Mouse (Mus musculus): ENCODE results near the gene Cx3cl1.

Cx3cl1 gene

DNA sequence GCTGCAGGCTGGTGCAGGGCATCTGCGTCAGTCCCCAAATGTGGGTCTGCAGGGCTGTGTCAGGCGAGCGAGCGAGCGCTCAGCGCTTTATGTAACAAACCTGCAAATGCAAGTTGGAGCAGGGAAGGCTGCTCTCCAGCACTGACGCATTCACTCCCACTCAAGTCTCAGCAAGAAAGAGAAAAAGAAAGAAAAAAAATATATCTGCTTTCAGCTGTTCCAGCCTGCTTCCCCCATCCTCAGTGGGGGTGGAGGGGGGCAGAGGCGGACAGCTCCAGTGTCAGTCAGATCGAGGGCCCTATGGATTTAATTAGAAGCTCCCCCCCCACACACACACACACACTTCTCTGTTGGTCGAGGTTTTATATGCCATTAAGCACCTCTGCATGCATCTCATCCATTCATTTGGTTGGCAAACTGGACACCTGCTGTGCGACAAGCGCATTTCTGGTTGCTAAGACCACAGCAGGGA is 1.9 kb downstream of the Cx3cl1 start:
- DNase-seq (ENCODE audit: low spot score in 2 of 2), result no peak

DNA sequence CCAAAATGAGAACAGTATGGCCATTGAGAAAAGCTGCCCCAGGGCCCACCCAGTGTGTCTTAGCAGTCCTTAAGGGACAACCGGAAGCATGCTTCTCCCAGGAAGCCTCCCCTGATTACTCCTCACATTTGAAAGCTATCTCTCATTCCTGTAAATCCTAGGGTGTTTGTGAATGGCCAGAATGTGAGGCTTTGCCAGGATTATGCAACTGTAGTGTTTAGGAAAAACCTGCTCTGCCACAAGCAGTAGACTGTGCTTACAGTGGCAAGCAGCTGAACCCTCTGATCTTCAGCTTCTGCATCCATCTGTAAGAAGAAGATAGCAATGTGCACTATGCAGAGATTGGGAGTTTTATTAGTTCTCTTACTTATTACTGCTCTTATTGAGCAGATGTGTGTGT is 2.8 kb downstream of the Cx3cl1 start:
- no peak for DNase-seq (ENCODE audit: low spot score in 2 of 2)

DNA sequence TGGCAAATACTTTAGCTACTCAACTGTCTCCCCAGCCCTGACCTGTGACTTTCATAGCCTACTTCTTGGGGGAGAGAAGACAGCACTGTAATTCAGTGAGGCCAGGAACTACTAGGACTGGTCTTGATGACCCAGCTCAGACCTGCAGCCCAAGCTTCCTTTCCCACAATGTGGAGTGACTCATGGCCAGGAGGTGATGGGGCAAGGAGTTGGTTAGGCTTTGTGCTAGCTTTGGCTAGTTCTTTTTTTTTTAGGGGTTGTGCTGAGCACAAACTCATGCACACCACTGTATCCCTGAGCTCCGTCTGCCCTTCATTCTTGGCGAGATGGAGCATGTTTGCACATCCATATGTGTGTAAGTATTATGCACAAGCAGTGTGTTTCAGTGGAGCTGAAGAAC is 4.5 kb downstream of the Cx3cl1 start:
- no peak for DNase-seq (ENCODE audit: low spot score in 2 of 2)

DNA sequence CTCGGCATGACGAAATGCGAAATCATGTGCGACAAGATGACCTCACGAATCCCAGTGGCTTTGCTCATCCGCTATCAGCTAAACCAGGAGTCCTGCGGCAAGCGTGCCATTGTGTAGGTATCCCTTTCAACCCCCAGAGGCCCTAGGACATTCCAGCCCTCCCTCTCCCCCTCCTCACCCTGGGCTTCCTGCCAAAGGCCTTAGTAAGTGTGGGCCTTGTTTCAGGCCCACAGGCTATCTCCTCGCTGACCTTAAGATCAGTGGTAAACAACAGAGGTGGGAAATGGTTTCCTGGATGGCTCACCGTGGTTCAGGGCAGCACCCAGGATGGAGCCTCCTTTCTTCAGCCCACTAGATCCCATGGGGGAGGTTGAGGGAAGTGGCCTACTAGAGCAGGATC is 6.2 kb downstream of the Cx3cl1 start:
- DNase-seq (ENCODE audit: low spot score in 2 of 2), result no peak

DNA sequence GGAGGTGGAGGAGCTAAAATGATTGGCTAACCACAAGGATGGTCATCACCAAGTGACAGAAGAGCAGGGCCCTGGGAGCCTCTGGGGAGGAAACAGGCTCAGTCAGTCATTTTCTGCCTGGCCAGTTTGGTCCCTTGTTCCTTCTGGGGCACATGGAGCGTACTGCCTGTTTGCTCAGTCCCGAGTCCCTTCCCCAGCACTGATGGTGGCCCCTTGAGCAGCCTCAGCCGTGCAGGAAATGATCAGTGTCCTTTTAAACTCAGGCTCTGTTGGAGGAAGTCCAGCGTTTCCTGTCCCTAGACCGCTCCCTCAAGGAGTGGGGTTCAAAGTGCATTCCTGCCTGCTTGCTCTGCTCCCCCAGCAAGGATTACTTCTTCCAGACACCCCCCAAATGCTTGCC is 6.7 kb downstream of the Cx3cl1 start:
- peak; percentile 49 to 56 for DNase-seq (ENCODE audit: low spot score in 2 of 2)

DNA sequence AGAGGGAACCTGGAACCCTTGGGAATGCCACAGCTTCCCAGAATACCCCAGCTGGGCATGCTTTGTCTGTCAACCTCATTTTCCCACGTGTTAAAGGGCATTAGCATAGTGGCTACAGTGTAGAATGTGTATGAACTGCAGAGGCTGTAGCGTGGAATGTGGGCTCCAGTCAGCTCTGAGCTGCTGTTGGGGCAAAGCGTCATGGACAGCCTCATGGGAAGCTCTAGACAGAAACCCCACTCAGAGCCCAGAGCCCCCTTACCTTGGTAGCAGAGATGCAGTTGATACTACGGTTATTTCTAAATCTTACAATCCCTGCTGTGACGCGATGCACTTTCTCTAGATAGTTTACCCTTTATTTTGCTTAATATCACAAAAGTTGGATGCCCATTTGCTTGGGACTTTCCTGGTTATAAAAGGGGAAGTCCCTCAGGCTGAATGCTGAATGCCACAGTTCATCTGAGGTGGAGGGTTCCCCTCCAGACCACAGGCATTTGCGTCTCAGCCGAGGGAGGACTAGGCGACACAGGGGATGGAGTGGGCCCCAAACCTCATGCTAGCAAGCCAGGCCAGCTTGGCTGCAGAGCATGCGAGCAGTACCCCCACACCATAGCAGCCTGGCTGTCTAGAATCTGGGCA is 7.2 kb downstream of the Cx3cl1 start:
- no peak for DNase-seq (ENCODE audit: low spot score in 2 of 2)

DNA sequence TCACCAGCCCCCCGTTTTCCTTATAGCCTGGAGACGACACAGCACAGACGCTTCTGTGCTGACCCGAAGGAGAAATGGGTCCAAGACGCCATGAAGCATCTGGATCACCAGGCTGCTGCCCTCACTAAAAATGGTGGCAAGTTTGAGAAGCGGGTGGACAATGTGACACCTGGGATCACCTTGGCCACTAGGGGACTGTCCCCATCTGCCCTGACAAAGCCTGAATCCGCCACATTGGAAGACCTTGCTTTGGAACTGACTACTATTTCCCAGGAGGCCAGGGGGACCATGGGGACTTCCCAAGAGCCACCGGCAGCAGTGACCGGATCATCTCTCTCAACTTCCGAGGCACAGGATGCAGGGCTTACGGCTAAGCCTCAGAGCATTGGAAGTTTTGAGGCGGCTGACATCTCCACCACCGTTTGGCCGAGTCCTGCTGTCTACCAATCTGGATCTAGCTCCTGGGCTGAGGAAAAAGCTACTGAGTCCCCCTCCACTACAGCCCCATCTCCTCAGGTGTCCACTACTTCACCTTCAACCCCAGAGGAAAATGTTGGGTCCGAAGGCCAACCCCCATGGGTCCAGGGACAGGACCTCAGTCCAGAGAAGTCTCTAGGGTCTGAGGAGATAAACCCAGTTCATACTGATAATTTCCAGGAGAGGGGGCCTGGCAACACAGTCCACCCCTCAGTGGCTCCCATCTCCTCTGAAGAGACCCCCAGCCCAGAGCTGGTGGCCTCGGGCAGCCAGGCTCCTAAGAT is 7.9 kb downstream of the Cx3cl1 start:
- DNase-seq (ENCODE audit: low spot score in 2 of 2), result no peak

DNA sequence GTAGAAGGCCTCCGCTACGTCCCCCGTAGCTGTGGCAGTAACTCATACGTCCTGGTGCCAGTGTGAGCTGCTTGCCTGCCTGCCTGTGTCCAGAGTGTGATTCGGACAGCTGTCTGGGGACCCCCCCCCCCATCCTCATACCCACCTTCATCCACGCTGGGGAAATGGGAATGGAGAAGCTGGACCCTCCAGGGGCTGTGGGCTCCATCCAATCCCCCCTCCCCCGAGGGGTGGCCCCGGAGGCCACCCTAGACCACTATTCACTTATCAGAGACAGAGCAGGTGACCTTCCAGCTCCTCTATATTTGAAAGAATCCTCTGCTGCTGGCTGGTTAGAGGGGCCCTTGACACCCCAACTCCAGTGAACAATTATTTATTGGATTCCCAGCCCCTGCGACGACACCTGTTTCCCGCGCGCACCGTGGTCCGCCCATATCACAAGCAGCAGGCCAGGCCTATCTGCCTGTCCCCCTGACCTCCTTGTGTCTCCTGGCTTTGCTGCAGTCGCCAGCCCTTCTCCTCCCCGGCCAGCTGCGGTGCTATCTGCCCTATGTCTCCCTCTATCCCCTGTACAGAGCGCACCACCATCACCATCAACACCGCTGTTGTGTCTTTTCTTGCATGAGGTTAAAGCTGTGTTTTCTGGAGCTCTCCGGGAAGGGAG is 8.8 kb downstream of the Cx3cl1 start:
- DNase-seq (ENCODE audit: low spot score in 2 of 2), result no peak

DNA sequence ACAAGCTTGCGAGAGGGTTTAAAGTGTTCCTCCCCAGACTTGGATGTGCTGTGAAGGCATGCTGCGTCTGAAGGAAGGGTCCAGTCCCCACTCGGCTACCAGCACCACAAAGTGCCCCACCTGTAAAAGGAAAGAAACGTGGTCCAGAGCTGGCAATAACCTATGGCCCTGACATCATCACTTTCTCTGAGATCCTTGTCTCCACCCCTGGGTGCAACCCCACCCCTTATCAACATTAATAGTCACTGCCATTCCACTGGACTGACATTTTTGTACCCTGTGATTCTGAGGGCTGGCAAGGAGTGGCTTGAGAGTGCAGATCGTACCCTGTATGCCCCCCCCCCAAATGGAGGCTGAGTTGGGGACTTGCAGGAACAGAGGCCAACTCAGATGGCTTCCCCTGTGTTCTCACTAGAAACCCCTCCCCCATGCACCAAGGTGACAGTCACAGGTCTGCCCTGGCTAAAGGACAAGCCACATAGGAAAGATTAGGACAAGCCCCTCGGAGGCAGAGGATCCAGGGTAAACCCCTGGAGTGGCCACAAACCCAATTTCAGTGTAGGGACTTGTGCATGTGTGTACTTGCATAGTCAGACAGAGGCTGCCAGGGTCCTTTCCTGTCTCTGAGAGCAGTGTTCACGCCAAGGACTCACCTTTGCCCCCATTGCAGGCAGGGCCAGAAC is 9.5 kb downstream of the Cx3cl1 start:
- no peak for DNase-seq (ENCODE audit: low spot score in 2 of 2)

DNA sequence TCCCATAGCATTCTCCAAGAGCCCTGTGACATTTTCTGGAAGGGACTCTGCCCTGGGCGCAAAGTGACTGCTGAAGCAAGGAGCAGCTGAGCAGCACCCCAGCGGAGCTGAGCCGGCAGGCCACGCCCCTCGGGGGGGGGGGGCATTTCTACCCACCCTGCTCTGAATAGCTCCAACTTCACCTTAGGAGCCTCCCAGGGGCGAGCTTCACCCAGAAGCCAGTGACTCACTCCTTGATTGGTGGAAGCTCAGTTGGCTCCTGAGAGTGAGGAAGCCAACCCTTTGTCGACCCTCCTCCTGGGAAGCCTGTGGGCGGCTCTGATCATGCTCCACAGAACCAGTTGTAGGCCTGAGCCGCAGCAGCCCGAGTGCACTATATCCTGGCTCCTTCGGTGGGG is 10.0 kb downstream of the Cx3cl1 start:
- DNase-seq (ENCODE audit: low spot score in 2 of 2), result peak in 1 of 2 experiments; percentile 27

DNA sequence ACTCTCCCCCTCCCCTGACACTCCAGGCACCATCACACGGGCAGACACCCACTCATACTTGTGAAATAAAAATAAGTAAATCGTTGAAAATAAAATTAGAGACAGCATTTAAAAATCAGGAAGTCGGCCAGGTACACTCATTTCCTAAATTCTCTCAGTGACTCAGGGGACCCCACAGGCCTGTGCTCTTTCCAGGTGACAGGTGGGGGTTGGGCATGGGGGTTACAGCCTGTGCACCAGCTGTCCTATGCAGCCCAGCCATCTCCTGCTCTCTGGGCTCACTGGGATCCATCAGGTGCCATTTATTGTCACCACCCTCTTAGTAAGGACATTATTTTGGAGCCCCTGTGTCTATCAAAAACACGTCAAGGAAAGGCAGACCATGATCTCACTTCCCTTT is 12.1 kb downstream of the Cx3cl1 start:
- DNase-seq (ENCODE audit: low spot score in 2 of 2), result no peak

DNA sequence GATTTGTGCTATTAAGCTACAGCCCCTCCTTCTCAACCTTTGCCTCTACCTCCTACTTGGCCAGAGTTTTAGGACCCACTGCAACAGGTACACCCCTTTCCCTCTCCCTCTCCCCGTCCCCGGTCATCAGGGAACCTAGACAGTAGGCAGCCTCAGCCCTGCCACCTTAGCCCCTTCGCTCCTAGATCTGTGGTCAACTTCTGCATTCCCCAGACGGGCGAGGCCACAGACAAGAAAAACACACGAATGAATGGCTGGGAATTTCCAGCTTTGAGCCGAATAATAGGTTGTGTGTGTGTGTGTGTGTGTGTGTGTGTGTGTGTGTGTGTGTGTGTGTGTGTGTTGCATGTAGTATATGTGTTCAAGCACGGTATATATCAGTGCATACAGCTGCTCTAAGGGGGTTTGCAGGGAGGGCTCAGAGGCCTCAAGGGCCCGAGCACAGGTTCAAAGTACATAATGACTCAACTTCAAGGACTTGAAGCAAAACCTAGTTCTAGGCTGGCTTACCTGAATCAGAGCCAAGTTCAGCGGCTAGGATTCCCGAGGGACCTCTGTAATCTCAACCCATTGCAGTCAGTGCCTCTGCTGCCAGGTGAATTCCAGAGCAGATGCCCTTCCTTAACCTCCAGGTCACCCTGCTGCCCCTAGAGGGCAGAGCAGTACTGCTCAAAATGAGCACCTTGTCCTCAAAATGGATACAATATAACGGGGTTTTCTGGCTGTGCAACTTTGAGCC is 13.6 kb downstream of the Cx3cl1 start:
- peak; percentile 44 to 61 for DNase-seq (ENCODE audit: low spot score in 2 of 2)

DNA sequence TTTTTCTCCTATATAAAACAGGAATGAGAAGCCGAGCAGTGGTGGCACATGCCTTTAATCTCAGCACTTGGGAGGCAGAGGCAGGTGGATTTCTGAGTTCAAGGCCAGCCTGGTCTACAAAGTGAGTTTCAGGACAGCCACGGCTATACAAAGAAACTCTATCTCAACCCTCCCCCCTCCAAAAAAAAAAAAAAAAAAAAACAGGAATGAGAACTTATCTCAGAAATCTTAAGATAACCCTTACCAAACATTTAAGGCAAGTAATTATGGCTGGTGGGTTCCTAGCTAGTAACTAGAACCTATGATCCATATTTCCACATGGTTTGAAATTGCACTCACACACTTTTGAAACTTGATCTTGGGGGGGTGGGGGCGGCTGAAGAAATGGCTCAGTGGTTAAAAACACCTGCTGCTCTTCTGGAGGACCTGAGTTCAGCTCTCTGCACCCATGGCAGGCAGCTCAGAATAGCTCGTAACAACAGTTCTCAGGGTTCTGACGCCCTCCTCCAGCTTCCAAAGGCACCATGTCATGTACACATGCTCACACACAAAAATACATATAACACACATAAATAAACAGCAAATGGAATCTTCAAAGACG is 14.3 kb downstream of the Cx3cl1 start:
- no peak for DNase-seq (ENCODE audit: low spot score in 2 of 2)

DNA sequence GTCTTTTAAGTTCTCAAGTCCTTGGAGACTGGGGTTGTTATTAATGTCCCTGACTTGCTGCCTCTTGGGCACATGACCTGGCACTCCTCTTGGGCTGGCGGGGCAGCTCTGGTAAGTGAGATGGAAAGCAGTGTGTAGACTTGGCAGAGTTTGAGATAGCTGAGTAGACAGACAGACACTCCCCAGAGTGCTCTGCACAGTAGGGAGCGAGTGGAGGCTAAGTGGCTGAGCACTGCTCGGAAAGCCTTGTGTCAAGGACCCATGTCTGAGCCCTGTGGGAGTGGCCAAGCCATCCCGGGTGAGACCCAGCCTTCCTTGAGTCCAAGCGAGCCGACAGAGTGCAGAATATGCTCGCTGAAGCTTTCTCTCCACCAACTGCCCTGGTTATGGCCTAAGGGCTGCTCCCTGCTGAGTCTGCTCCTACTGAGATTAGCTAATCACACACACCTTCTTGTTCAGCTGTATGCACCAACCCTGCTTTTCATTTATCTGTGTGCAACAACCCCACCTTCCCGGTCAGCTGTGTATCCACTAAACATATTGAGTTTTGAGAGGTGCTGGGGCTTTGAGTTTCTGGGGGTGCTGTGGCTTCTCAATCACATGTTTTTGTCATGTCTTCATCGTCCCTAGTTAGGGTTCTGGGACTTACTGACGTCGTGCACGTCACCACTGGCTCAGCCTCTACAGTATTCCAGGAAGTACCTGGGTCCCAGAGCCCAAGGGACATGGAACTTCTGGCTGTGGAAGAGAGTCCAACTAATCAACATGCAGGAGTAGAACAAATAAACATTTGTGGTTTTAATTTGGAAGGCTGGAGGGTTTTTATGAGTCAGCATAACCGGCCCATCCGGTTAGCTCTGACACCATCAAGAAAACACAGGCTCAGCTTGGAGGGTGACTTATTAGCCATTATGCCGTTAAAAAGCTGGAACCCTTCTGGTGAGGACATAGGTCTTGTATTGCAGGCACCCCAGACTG is 16.0 kb downstream of the Cx3cl1 start:
- DNase-seq (ENCODE audit: low spot score in 2 of 2), result peak; percentile 57 to 70

DNA sequence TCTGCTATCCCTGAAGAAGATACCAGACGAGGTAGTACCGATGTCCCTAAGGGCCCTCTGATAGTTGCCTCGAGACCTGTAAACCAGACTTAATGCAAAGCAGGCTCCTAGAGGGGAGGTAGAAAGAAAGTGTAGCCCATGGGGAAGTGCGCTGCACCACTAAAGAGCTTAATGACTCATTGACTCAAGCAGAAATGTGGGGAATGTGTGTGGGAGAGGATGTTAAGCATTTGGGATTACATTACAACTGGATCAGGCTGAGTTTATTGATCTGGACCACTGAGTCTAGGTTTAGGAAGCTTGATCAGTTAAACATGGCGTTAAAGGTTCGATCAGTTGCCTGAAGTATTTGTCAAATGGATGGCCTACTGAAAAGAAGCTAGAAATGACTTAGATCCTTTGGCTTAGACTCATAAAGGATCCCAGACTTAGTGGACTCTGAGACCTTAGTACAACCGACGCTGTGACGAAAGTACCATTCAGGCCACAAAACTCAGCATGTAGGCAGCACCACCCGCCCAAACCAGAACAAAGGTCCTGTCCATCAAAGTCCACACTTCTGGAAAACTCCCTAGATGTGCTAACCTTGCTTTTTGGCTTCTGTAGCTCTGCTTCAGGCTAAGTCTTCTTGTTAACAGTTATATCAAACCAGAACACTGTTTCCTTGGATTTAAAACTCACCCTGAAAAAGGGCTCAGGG is 17.6 kb downstream of the Cx3cl1 start:
- no peak for DNase-seq (ENCODE audit: low spot score in 2 of 2)

DNA sequence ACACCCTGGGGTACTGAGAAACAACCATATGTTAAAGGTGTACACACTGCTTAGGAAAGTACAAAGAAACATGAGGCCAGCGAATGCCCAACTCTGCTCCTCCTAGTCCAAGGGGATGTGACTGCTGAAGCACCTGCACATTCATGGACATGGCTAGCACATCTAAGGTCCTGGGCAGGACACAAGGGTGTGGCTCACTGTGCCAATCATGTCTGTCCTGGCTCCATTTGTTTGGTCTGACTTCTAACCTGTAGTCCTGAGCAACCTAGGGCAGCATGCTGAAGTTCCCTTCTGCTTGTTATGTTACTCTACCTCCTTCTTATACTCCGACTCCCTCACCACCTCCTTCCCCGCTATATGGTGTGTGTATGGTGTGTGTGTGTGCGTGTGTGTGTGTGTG is 22.6 kb downstream of the Cx3cl1 start:
- DNase-seq (ENCODE audit: low spot score in 2 of 2), result no peak

DNA sequence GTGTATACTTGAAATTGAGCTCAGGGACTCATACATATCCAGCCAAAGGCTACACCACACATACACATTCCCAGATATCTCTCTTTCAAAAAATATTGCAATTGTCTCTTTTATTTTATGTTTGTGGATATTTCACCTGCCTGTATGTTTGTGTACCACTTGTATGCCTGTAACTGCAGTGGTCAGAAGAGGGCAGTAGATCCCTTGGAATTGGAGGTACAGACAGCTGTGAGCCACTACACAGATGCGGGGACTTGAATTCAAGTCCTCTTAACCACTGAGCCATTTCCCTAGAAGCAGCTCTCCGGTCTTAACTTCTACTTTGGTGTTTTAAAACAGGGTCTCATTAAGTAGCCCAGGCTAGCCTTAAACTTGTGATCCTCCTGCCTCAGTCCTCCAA is 23.0 kb downstream of the Cx3cl1 start:
- DNase-seq (ENCODE audit: low spot score in 2 of 2), result no peak

DNA sequence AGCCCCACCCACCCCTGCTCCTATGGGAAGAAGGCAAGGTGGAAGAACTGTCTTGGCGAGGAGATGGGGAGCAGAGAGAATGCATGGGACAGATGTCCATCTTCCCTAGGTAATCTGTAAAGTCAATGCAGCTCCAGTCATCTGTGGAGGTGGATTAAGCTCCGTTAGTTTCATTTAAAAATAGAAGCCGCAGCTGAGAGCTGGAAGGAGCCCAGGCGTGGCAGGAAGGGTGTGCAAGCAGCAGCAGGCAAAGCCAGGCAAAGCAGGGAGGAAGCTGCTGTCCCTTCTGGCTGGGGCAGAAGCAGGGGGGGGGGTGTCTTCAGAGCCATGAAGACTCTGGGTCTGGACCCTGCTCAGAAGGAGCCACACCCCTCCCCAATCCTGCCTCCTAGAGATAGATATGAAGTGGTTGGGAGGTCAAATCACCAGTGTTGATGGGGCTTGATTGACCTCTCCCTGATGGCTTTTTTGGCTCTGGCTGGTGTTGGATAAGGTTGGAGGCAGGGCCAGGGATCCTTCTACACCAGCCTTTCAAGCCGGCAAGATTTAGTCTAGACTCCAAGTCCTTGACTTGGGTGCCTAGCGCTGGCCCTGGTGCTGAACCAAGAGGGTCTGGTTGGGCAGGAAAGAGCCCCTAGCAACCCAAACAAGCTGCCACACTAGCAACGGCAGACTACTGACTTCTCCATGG is 28.6 kb downstream of the Cx3cl1 start:
- DNase-seq (ENCODE audit: low spot score in 2 of 2), result no peak
